Mouse (Mus musculus) kidney, postnatal 0 days (tissue): ENCODE data around the gene Hdac5. TPM values are rescaled to one million over a fixed set of nuclear protein-coding genes. Genes with fewer than 3 reads are reported as not detected.

Experiments used
- ATAC-seq: fragments of 200-750 bp; cut with Nextera tagmentation; replicated peaks from 2 replicates; pipeline ENCODE4 v1.8.0; 2017; ENCODE audit warnings: low read depth, moderate number of reproducible peaks, moderate TSS enrichment, moderate library complexity; ENCODE audit not compliant: low FRiP score
- DNase-seq: peaks from one replicate; pipeline ENCODE4 v3.0.0-alpha.2; 2016; ENCODE audit warnings: low spot score
- H3K27ac ChIP-seq: fragments of 300-500 bp; sonication (generic); 2 replicates; pipeline ENCODE4 v1.5.1; 2014; ENCODE audit warnings: mild to moderate bottlenecking
- H3K27me3 ChIP-seq: fragments of 300-500 bp; sonication (generic); 2 replicates; pipeline ENCODE4 v1.6.1; 2014; ENCODE audit warnings: low read length, mixed read lengths; ENCODE audit not compliant: insufficient read depth
- H3K36me3 ChIP-seq: fragments of 300-500 bp; sonication (generic); 2 replicates; pipeline ENCODE4 v1.6.1; 2014; ENCODE audit warnings: low read length, mixed read lengths; ENCODE audit not compliant: insufficient read depth
- H3K4me1 ChIP-seq: fragments of 300-500 bp; sonication (generic); replicated peaks from 2 replicates; pipeline ENCODE4 v1.6.1; 2014; ENCODE audit warnings: antibody characterized with exemption, low read length, mixed read lengths; ENCODE audit not compliant: insufficient read depth
- H3K4me2 ChIP-seq: fragments of 300-500 bp; sonication (generic); 2 replicates; pipeline ENCODE4 v1.6.1; 2014; ENCODE audit warnings: mild to moderate bottlenecking, low read length, moderate library complexity, mixed read lengths
- H3K4me3 ChIP-seq: fragments of 300-500 bp; sonication (generic); replicated peaks from 2 replicates; pipeline ENCODE4 v1.5.1; 2014; ENCODE audit warnings: low read depth, low read length
- H3K9ac ChIP-seq: fragments of 300-500 bp; sonication (generic); 2 replicates; pipeline ENCODE4 v1.6.1; 2014; ENCODE audit warnings: low read depth, low read length
- H3K9me3 ChIP-seq: fragments of 300-500 bp; sonication (generic); replicated peaks from 2 replicates; pipeline ENCODE4 v1.6.1; 2016; ENCODE audit warnings: low read length, inconsistent platforms, mixed read lengths
- CTCF ChIP-seq: IDR thresholded peaks from 2 replicates; pipeline ENCODE4 v1.5.1; 2016; ENCODE audit warnings: antibody characterized with exemption, low read depth, mild to moderate bottlenecking, moderate library complexity
- WGBS: fragments of 180-500 bp; shearing (Covaris S2); extraction: QIAGEN DNeasy Blood & Tissue Kit; methylation state at CpG from one replicate; pipeline ENCODE4 v1.1.7; 2014; 5-methylcytosine and 5-hydroxymethylcytosine counted together
- polyA plus RNA-seq: library from polyadenylated mRNA; unstranded; fragments of >200 nt; fragmentation: Nextera tagmentation; extraction: Ambion mirVana; gene quantifications from 2 replicates; pipeline ENCODE4 v1.2.1, GENCODE M21; 2015

Gene Hdac5
- polyA plus RNA-seq, 1 experiment from 2014 or later: 39.3 TPM

GRCm38 (mm10) chr11:102241874-102242273, 11.9 kb upstream of the Hdac5 start:
- whole genome bisulfite sequencing: 55% methylated on average over 5 of the region's 5 CpGs
- H3K9ac ChIP-seq: no peak overlapping the region
- no peaks in the 10 kb centered on the region for H3K36me3 ChIP-seq
- no peaks in the 10 kb centered on the region for H3K9me3 ChIP-seq
- ATAC-seq (no peak), DNase-seq (no peak)
- H3K4me2 ChIP-seq: no peak overlapping the region
- H3K4me3 ChIP-seq: no peak overlapping the region
- H3K27ac ChIP-seq: no peak overlapping the region
- H3K27me3 ChIP-seq: no peaks in the 10 kb centered on the region
- H3K4me1 ChIP-seq: peaks cover 9% of the 10 kb centered on the region; the same call in 1 of the 2 replicates
- TF ChIP-seq CTCF: no peak

- H3K4me2 ChIP-seq: no peak overlapping the region
- H3K9me3 ChIP-seq: no peaks in the 10 kb centered on the region
- no peak for ATAC-seq
- TF ChIP-seq CTCF: no peak
- DNase-seq: no peak
- H3K27ac ChIP-seq: no peak overlapping the region
- no peak overlapping the region for H3K9ac ChIP-seq
- peaks cover 9% of the 10 kb centered on the region; the same call in 1 of the 2 replicates for H3K4me1 ChIP-seq
- WGBS: 81% methylated on average over 5 of the region's 5 CpGs
- no peak overlapping the region for H3K4me3 ChIP-seq
- no peaks in the 10 kb centered on the region for H3K36me3 ChIP-seq
- no peaks in the 10 kb centered on the region for H3K27me3 ChIP-seq
Measured at GRCm38 (mm10) chr11:102241246-102241645, 11.3 kb upstream of the Hdac5 start.

- peaks cover 9% of the 10 kb centered on the region; the same call in 1 of the 2 replicates for H3K4me1 ChIP-seq
- WGBS: 82% methylated on average over 6 of the region's 6 CpGs
- ATAC-seq: no peak
Measured at GRCm38 (mm10) chr11:102240636-102241035, 10.7 kb upstream of the Hdac5 start.

GRCm38 (mm10) chr11:102236022-102236421, 6.1 kb upstream of the Hdac5 start:
- DNase-seq: no peak
- no peak for TF ChIP-seq CTCF
- Histone ChIP-seq H3K9ac (no peak overlapping the region), H3K36me3 (no peaks in the 10 kb centered on the region), H3K4me2 (no peak overlapping the region), H3K27ac (no peak overlapping the region), H3K4me3 (no peak overlapping the region), H3K27me3 (no peaks in the 10 kb centered on the region), H3K4me1 (no peaks in the 10 kb centered on the region), H3K9me3 (no peaks in the 10 kb centered on the region)
- no peak for ATAC-seq
- WGBS: 63% methylated on average over 2 of the region's 2 CpGs

More at GRCm38 (mm10) chr11:102240636-102241035, 10.7 kb upstream of the Hdac5 start:
- Histone ChIP-seq H3K9ac (no peak overlapping the region), H3K4me2 (no peak overlapping the region), H3K36me3 (no peaks in the 10 kb centered on the region), H3K27me3 (no peaks in the 10 kb centered on the region), H3K27ac (no peak overlapping the region), H3K9me3 (no peaks in the 10 kb centered on the region), H3K4me3 (no peak overlapping the region)
- TF ChIP-seq CTCF: no peak
- no peak for DNase-seq

GRCm38 (mm10) chr11:102229331-102229953, 524 bp downstream of the Hdac5 start:
- H3K9me3 ChIP-seq: no peaks in the 10 kb centered on the region
- peak overlapping the region; percentile 94 for H3K9ac ChIP-seq
- DNase-seq (peak; percentile 54), ATAC-seq (peak; percentile 18; the same call in 1 of the 2 replicates)
- WGBS: under 1% methylated on average over 34 of the region's 47 CpGs
- TF ChIP-seq CTCF: no peak
- peak overlapping the region; percentile 95 for H3K4me3 ChIP-seq
- peak overlapping the region; percentile 73; the same call in 1 of the 2 replicates for H3K27ac ChIP-seq
- H3K27me3 ChIP-seq: no peaks in the 10 kb centered on the region
- peak overlapping the region; percentile 88 for H3K4me2 ChIP-seq
- H3K4me1 ChIP-seq: peaks cover 19% of the 10 kb centered on the region
- H3K36me3 ChIP-seq: no peaks in the 10 kb centered on the region

- Histone ChIP-seq H3K27me3 (no peaks in the 10 kb centered on the region), H3K27ac (no peak overlapping the region), H3K4me1 (peaks cover 19% of the 10 kb centered on the region), H3K4me2 (peak overlapping the region; percentile 88), H3K9ac (peak overlapping the region; percentile 94), H3K4me3 (peak overlapping the region; percentile 95), H3K36me3 (no peaks in the 10 kb centered on the region), H3K9me3 (no peaks in the 10 kb centered on the region)
- no peak for TF ChIP-seq CTCF
- DNase-seq (no peak), ATAC-seq (no peak)
- WGBS: 15% methylated on average over 7 of the region's 7 CpGs
Measured at GRCm38 (mm10) chr11:102228646-102229268, 1.2 kb downstream of the Hdac5 start.
